10 mouse cellular contexts compared by ENCODE assay signal in the genomic region with DNA sequence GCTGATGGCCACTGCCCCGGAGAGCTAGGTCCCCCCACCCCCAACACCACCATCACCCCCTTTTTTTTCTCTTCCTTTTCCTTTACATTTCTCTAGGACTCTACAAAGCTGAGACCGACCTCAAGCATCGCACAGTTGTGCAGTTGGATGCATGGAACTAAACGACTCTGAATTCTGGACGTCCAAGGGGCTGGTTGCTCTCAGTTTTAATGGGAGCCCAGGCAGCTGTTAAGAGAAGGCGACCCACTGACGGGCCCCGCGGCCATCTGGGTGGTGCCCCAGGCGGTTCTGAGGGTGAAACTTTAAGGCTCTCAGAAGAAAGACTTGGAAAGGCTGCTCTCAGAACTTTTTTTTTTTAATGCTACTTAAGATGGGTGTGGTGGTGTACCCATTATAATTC. TPM values are rescaled to one million over a fixed set of nuclear protein-coding genes. Genes with fewer than 3 reads are reported as not detected.
DNase-seq lines count a peak whose midpoint lies in the region; ATAC-seq and TF ChIP-seq lines count a peak whose summit lies in the region.
"Had no signal": no experiment of that assay in that cellular context is flagged by ENCODE, and none has a peak within 500 bp of the region (broad histone marks: within the 10 kb centered on the region; RNA-seq: fewer than 3 reads in every experiment).

No protein-coding gene starts in this region.

- peak overlapping the region; percentile 91 for H3K4me2 ChIP-seq in hindbrain, embryonic 11.5 days (replicated peaks; ENCODE audit: low read depth, low read length)
- peak overlapping the region; percentile 81 for H3K4me2 ChIP-seq in liver, postnatal 0 days (ENCODE audit: low read depth, low read length)

- TF ChIP-seq EP300 in liver, postnatal 0 days (IDR thresholded peaks at IDR 0.05; ENCODE audit: low read depth), result no peak

- ATAC-seq in hindbrain, embryonic 11.5 days (ENCODE audit: low FRiP score), result no peak
- no peak for ATAC-seq in liver, postnatal 0 days
- ATAC-seq in megakaryocyte-erythroid progenitor cell, adult 5-6 weeks (replicated peaks; ENCODE audit: low FRiP score, low TSS enrichment, poor library complexity, severe bottlenecking), result no peak
- no peak for ATAC-seq in erythroblast, adult 5-6 weeks (replicated peaks; ENCODE audit: low FRiP score, poor library complexity, severe bottlenecking)

- H3K4me3 ChIP-seq in E14TG2a.4 (replicated peaks; ENCODE audit: low read length), result peak overlapping the region; percentile 92
- H3K4me3 ChIP-seq in ES-E14 (ENCODE audit: insufficient read depth in 1 of 2, low read depth in 1 of 2, low read length in 2 of 2, poor library complexity in 1 of 2, severe bottlenecking in 1 of 2), result peak overlapping the region; percentile 91 to 99
- peak overlapping the region; percentile 79 for H3K4me3 ChIP-seq in hindbrain, embryonic 11.5 days (ENCODE audit: low read depth, low read length)
- H3K4me3 ChIP-seq in liver, postnatal 0 days (ENCODE audit: low read depth, low read length), result peak overlapping the region; percentile 50

- H3K36me3 ChIP-seq in E14TG2a.4 (ENCODE audit: insufficient read depth, low read length) (peaks cover 24% of the 10 kb centered on the region), ES-E14 (ENCODE audit: control insufficient read depth, insufficient read depth, low read length, poor library complexity, severe bottlenecking) (peaks cover 26% of the 10 kb centered on the region)
- no peaks in the 10 kb centered on the region for H3K36me3 ChIP-seq in hindbrain, embryonic 11.5 days (ENCODE audit: control insufficient read depth, insufficient read depth, low read length)
- H3K36me3 ChIP-seq in liver, postnatal 0 days (replicated peaks; ENCODE audit: insufficient read depth, low read length), result no peaks in the 10 kb centered on the region

- 1% methylated on average over 10 of the region's 10 CpGs for WGBS in hindbrain, embryonic 11.5 days
- 3% methylated on average over 10 of the region's 10 CpGs for WGBS in liver, postnatal 0 days (ENCODE audit: insufficient replicate concordance)

- in situ Hi-C loops in ES-E14 (cut with MboI; ENCODE audit: low sequenced_read_pairs in 2 of 2, unreplicated experiment in 2 of 2), result no loop called here

- TF ChIP-seq CTCF in E14TG2a.4 (conservative IDR thresholded peaks at IDR 0.05; ENCODE audit: low read length), result no peak
- TF ChIP-seq CTCF in liver, postnatal 0 days (IDR thresholded peaks at IDR 0.05; ENCODE audit: low read depth), result no peak

- H3K9ac ChIP-seq in ES-E14 (ENCODE audit: insufficient read depth, low read depth, low read length, poor library complexity, severe bottlenecking), result peak overlapping the region; percentile 52
- peak overlapping the region; percentile 91 for H3K9ac ChIP-seq in hindbrain, embryonic 11.5 days (ENCODE audit: low read depth, low read length)
- no peak overlapping the region for H3K9ac ChIP-seq in liver, postnatal 0 days (replicated peaks)

- H3K27me3 ChIP-seq in E14TG2a.4 (ENCODE audit: insufficient read depth, low read length), result no peaks in the 10 kb centered on the region
- H3K27me3 ChIP-seq in hindbrain, embryonic 11.5 days (ENCODE audit: control insufficient read depth, insufficient read depth, low read length), result no peaks in the 10 kb centered on the region
- peaks cover 50% of the 10 kb centered on the region for H3K27me3 ChIP-seq in liver, postnatal 0 days (ENCODE audit: insufficient read depth, low read length)

- H3K27ac ChIP-seq in ES-E14 (ENCODE audit: insufficient read depth, low read depth, low read length, poor library complexity, severe bottlenecking), result peak overlapping the region; percentile 100
- H3K27ac ChIP-seq in hindbrain, embryonic 11.5 days (ENCODE audit: low read depth, low read length), result peak overlapping the region; percentile 97
- no peak overlapping the region for H3K27ac ChIP-seq in liver, postnatal 0 days (ENCODE audit: low read depth)

- no peak for DNase-seq in ES-E14 (ENCODE audit: low read depth, low spot score)
- DNase-seq in hindbrain, embryonic 11.5 days (ENCODE audit: low spot score), result peak; percentile 55
- no peak for DNase-seq in liver, postnatal 0 days
- no peak for DNase-seq in spleen, postnatal 36 days (ENCODE audit: low spot score in 2 of 2)
- no peak for DNase-seq in spleen, adult 18-20 months
- DNase-seq: kidney, postnatal 14 days had no signal

- H3K4me1 ChIP-seq in E14TG2a.4 (replicated peaks; ENCODE audit: low read depth, low read length), result peaks cover 55% of the 10 kb centered on the region
- peaks cover 2 to 5% of the 10 kb centered on the region in 2 experiments for H3K4me1 ChIP-seq in ES-E14 (ENCODE audit: control insufficient read depth in 2 of 2, insufficient read depth in 2 of 2, low read length in 2 of 2, poor library complexity in 1 of 2)
- 0 out of 2 replicates have a peak, but pooled peaks cover 2% of the 10 kb centered on the region for H3K4me1 ChIP-seq in hindbrain, embryonic 11.5 days (replicated peaks; ENCODE audit: control insufficient read depth, insufficient read depth, low read length)
- no peaks in the 10 kb centered on the region for H3K4me1 ChIP-seq in liver, postnatal 0 days (ENCODE audit: insufficient read depth)

- H3K9me3 ChIP-seq in E14TG2a.4 (ENCODE audit: low read length) (no peaks in the 10 kb centered on the region), ES-E14 (ENCODE audit: control insufficient read depth, insufficient read depth, low read depth, low read length) (no peaks in the 10 kb centered on the region)
- no peaks in the 10 kb centered on the region for H3K9me3 ChIP-seq in hindbrain, embryonic 11.5 days (ENCODE audit: control insufficient read depth, low read length)
- no peaks in the 10 kb centered on the region for H3K9me3 ChIP-seq in liver, postnatal 0 days (ENCODE audit: low read length)

TF ChIP-seq in ES-E14, 5 proteins besides CTCF, POLR2A, EP300 and RAD21:
- TF ChIP-seq MAFK (IDR thresholded peaks at IDR 0.05; ENCODE audit: insufficient read depth, low read depth, low read length), result no peak
TF ChIP-seq in ES-E14: peak in this region for 0.

RNA-seq across cellular contexts. Expression of gene Trim71, which starts 0.5 kb away (rescaled TPM):
- 132 and 141 TPM in 2 replicates for total RNA-seq in ES-E14 (2012; rRNA removed)
- polyA plus RNA-seq in hindbrain, embryonic 11.5 days (2014; fragmentation: Nextera tagmentation; extraction: Ambion mirVana), result 1.9 and 2.7 TPM in 2 replicates
- 0.05 and 0.06 TPM in 2 replicates for polyA plus RNA-seq in liver, postnatal 0 days (2015; fragmentation: Nextera tagmentation; extraction: Ambion mirVana)
- total RNA-seq in megakaryocyte-erythroid progenitor cell, adult 5-6 weeks (2014; fragmentation: Nextera tagmentation), result not detected in 2 replicates
- not detected in 2 replicates for total RNA-seq in megakaryocyte-erythroid progenitor cell, adult 5-6 weeks (2017)
- total RNA-seq in erythroblast, adult 5-6 weeks (2015; ENCODE audit: low replicate concordance), result not detected in 2 replicates
- total RNA-seq in erythroblast, adult 5-6 weeks (2017; ENCODE audit: low replicate concordance), result not detected in 2 replicates

RNA-seq across cellular contexts. Expression of gene C130032M10Rik, which starts 49.2 kb away (rescaled TPM):
- total RNA-seq in ES-E14 (2012; rRNA removed), result 1.8 and 2.7 TPM in 2 replicates
- not detected in 2 replicates for polyA plus RNA-seq in hindbrain, embryonic 11.5 days (2014; fragmentation: Nextera tagmentation; extraction: Ambion mirVana)
- not detected in 2 replicates for polyA plus RNA-seq in liver, postnatal 0 days (2015; fragmentation: Nextera tagmentation; extraction: Ambion mirVana)
- not detected in 2 replicates for total RNA-seq in megakaryocyte-erythroid progenitor cell, adult 5-6 weeks (2014; fragmentation: Nextera tagmentation)
- not detected in 2 replicates for total RNA-seq in megakaryocyte-erythroid progenitor cell, adult 5-6 weeks (2017)
- not detected in 2 replicates for total RNA-seq in erythroblast, adult 5-6 weeks (2015; ENCODE audit: low replicate concordance)
- total RNA-seq in erythroblast, adult 5-6 weeks (2017; ENCODE audit: low replicate concordance), result not detected in 2 replicates
- polyA plus RNA-seq: urinary bladder, adult 2 months had no signal

RNA-seq across cellular contexts. Expression of gene Ccr4, which starts 60.0 kb away (rescaled TPM):
- 1.4 and 1.8 TPM in 2 replicates for total RNA-seq in ES-E14 (2012; rRNA removed)
- polyA plus RNA-seq in hindbrain, embryonic 11.5 days (2014; fragmentation: Nextera tagmentation; extraction: Ambion mirVana), result not detected in 2 replicates
- polyA plus RNA-seq in liver, postnatal 0 days (2015; fragmentation: Nextera tagmentation; extraction: Ambion mirVana), result not detected in 2 replicates
- not detected in 2 replicates for total RNA-seq in megakaryocyte-erythroid progenitor cell, adult 5-6 weeks (2014; fragmentation: Nextera tagmentation)
- not detected in 2 replicates for total RNA-seq in megakaryocyte-erythroid progenitor cell, adult 5-6 weeks (2017)
- not detected in 2 replicates for total RNA-seq in erythroblast, adult 5-6 weeks (2015; ENCODE audit: low replicate concordance)
- total RNA-seq in erythroblast, adult 5-6 weeks (2017; ENCODE audit: low replicate concordance), result not detected in 2 replicates

Comparison
In these comparisons a context has a peak if more than half of its experiments do, and no peak if none do; other contexts are left out.
1. RNA of gene Trim71, which starts 0.5 kb away (total RNA-seq): 132 to 141 TPM in ES-E14; not detected in megakaryocyte-erythroid progenitor cell, adult 5-6 weeks and not detected in erythroblast, adult 5-6 weeks; every median in the first group is over 100 times any median in the second.
2. Peak in every context shown above with its lines, with median percentiles within 50 percentile points of each other: H3K4me3 ChIP-seq.